Mouse (Mus musculus) cerebellum, adult 11-12 months (tissue): ENCODE data around the gene Lor.

ENCODE experiments used
- DNase-seq: peaks from one replicate; pipeline ENCODE4 v3.0.0; 2022

The Lor gene

DNA sequence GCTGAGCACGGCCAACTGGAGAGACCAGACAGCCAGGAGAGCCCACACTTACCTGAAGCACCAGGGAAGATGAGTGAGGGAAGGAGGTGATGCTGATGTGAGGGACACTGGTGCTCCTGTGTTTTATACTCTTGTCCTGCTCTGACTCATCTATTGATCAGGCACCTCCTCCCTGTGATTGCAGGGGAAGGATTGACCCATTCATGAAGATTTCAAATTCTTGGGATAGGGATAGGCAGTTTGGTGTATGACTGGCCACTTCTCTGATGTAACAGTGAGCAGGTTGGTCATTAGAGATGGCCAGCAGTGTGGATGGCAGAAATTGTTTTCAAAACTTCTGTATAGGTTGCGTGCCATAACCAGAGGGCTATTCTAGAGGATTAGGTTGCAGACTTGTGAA, at the start of gene Lor:
TSS of gene Lor (minus strand) at position 101 of the 400 bp plus-strand sequence.
- DNase-seq: no peak

DNA sequence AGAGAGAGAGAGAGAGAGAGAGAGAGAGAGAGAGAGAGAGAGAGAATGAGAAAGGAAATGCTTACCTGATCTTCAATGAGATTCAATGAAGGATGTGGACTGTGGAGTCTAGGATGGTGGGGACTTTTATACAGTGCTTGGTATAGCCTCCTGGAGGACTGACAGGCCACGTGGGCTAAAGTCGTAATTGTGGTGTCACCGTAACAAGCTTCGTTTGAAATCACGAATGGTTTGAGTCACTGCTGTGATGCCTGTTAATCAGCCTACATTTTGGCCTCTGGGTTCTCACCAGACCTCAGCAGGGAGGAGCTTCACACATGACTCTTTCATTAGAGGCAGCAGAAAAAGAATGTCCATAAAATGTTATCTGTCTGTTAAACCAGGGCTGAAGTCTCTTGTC, 40.9 kb upstream of the Lor start, which contains the start of gene Prr9:
TSS of gene Prr9 (minus strand) at position 101 of the 400 bp plus-strand sequence.
- DNase-seq: no peak

DNA sequence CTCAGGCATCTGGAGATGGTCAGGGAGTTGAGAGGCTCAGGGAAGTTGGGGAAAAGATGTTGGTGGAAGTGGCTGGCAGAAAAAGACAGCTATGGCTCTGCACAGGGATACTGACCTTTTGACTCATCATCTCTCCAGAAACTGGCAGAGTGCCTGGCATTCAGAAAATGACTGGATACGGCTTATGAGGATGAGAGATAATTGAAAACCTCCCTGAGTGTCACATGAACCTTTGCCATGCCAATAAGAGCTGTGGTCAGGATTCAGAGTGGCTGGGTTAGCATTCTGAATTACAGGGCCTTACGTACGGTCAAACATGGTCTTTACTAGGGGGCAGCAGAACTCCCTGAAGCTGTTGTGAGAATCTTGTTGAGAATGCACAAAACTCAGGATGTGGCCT, 38.0 kb upstream of the Lor start:
- no peak for DNase-seq

DNA sequence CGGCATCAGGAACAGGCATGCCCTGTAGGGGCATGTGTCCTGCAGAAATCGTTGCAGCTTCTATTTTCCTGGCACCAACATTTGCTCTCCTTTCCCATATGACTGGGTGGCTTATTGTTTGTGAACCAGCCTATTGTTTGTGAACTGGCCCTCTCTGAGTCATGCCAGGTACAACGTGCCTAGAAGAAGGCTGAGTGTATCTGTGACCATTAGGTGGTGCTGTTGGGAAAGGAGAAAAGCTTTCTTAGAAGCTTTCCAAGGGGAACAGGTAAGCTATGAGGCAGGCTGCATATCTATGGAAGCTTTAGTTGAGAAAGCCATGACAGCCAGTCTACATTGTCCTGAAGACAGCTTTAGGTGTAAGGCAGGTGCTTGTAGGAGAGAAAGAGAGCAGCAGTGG, 35.0 kb upstream of the Lor start:
- no peak for DNase-seq

DNA sequence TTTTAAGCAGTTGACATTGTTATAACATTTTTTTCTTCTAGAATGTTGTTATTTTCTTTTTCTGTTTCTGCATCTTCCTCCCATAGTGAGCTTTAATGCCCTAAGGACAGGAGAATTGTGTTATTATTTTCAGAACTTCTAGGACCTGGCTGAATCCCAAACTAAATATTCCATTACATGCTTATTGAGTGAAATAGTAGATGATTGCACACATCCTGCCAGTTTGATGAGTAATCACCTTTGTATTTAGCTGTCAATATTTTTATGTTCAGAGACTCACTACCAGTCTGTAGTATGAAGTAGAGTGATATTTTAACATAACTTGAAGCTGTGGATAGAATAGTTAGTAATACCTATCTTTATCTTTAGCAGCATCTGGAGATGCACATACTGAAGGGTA, 28.6 kb upstream of the Lor start:
- no peak for DNase-seq

DNA sequence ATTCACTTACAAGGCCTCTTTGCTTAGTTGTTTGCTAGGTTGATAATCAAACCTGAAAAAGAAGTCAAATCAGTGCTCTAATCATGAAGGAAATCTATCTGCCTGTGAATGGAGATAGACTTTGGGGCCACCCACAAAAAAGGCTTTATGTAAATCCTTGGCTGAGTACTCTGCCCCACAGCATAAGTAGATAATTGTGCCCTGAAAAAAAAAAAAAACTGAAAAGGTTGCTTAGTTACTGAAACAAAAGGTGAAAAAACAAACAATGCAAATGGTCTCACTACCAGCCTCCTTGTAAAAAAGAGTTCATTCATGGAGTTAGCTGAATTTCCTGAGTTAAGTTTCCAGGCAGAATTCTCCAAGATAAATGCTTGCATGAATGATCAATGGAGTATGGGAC, 27.8 kb upstream of the Lor start:
- DNase-seq: no peak

- DNase-seq: no peak
Measured at GRCm38 (mm10) chr3:92106582-92106981, 23.6 kb upstream of the Lor start.

- DNase-seq: no peak
Measured at GRCm38 (mm10) chr3:92081285-92081931, 1.5 kb downstream of the Lor start.

- DNase-seq: no peak
Measured at GRCm38 (mm10) chr3:92080462-92081284, 2.3 kb downstream of the Lor start.

- no peak for DNase-seq
Measured at GRCm38 (mm10) chr3:92050382-92051054, 32.4 kb downstream of the Lor start.

GRCm38 (mm10) chr3:92033892-92034291, 49.0 kb downstream of the Lor start:
- DNase-seq: no peak

GRCm38 (mm10) chr3:92033203-92033602, 49.7 kb downstream of the Lor start:
- no peak for DNase-seq
